Mouse (Mus musculus) bone marrow macrophage, adult 2 months (primary cell): ENCODE results near the gene Fbxo10.

Experiments
- CTCF ChIP-seq: IDR thresholded peaks from 2 replicates; pipeline ENCODE4 v1.5.1; 2012; ENCODE audit warnings: low read depth, mild to moderate bottlenecking, low read length, moderate library complexity
- POLR2A ChIP-seq: IDR thresholded peaks from 2 replicates; pipeline ENCODE4 v1.6.1; 2012; ENCODE audit warnings: mild to moderate bottlenecking, low read depth, low read length, borderline replicate concordance

- TF ChIP-seq CTCF (no peak), POLR2A (no peak)
Observed at GRCm38 (mm10) chr4:45121311-45121710, 36.9 kb upstream of the Fbxo10 start.
